Mouse (Mus musculus): Measurements from ENCODE around the gene Lsm6. TPM values are rescaled to one million over a fixed set of nuclear protein-coding genes. Genes with fewer than 3 reads are reported as not detected.

Lsm6 gene
- polyA plus RNA-seq, 1 experiment from 2014 or later = 192 TPM

DNA sequence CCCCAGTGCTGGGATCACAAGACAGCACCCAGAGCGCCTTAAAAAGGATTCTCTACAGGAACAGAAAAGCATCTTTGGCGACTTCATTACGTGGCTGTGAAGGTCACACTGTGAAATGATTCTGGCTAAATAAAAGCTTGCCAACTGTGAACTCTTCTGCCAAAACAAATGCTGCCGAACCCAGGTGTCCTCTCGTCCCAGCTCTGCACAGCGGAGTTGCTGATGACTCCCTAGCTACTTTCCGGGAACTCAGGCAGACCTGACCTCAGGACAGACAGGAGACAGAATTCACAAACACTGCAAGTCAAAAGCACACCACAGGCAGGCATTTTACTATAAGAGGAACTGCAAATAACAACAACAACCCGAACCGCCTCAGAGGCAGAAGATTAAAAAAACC, 8.5 kb downstream of the Lsm6 start:
- no peaks in the 10 kb centered on the region for H3K27me3 ChIP-seq (ENCODE audit: control insufficient read depth, insufficient read depth, low read length)
- H3K4me3 ChIP-seq (ENCODE audit: control insufficient read depth in 1 of 2, insufficient read depth in 1 of 2, low read depth in 1 of 2, low read length in 2 of 2) = no peak overlapping the region
- peaks cover 58% of the 10 kb centered on the region for H3K36me3 ChIP-seq (ENCODE audit: control insufficient read depth, insufficient read depth, low read length)
- H3K4me2 ChIP-seq (ENCODE audit: low read length) = no peak overlapping the region
- WGBS = 91% methylated on average over 9 of the region's 9 CpGs
- H3K4me1 ChIP-seq (ENCODE audit: control insufficient read depth in 2 of 2, insufficient read depth in 2 of 2, low read length in 2 of 2) = no peaks in the 10 kb centered on the region
- no peak overlapping the region for H3K27ac ChIP-seq (replicated peaks in 1 of 2; ENCODE audit: control insufficient read depth in 1 of 2, insufficient read depth in 1 of 2, low read depth in 2 of 2, low read length in 2 of 2)
- ATAC-seq (ENCODE audit: insufficient number of reproducible peaks, insufficient read depth, low FRiP score, low read depth) = no peak
- no peak overlapping the region for H3K9ac ChIP-seq (ENCODE audit: low read length)
- no peaks in the 10 kb centered on the region for H3K9me3 ChIP-seq (ENCODE audit: control insufficient read depth, low read length)

DNA sequence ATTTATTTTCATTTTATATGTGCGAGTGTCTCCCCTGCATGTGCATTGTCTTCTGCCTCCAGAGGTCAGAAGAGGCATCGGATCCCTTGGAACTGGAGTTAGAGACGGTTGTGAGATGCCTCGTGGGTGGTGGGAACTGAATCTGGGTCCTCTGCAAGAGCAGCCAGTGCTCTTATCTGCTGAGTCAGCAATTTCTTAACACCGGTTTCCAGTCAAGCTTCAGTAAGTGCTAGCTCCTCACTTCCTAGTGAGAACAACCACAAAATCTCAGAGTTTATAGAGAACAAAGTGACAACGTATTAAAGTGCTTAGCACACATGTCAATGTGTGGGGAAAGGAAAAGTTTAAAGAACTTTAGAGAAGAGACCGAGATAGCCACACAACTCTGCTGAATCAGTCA, 9.2 kb downstream of the Lsm6 start:
- Histone ChIP-seq H3K27ac (replicated peaks in 1 of 2; ENCODE audit: control insufficient read depth in 1 of 2, insufficient read depth in 1 of 2, low read depth in 2 of 2, low read length in 2 of 2) (no peak overlapping the region), H3K9me3 (ENCODE audit: control insufficient read depth, low read length) (no peaks in the 10 kb centered on the region), H3K27me3 (ENCODE audit: control insufficient read depth, insufficient read depth, low read length) (no peaks in the 10 kb centered on the region), H3K4me2 (ENCODE audit: low read length) (no peak overlapping the region), H3K4me1 (ENCODE audit: control insufficient read depth in 2 of 2, insufficient read depth in 2 of 2, low read length in 2 of 2) (no peaks in the 10 kb centered on the region), H3K4me3 (ENCODE audit: control insufficient read depth in 1 of 2, insufficient read depth in 1 of 2, low read depth in 1 of 2, low read length in 2 of 2) (no peak overlapping the region), H3K9ac (ENCODE audit: low read length) (no peak overlapping the region), H3K36me3 (ENCODE audit: control insufficient read depth, insufficient read depth, low read length) (peaks cover 65% of the 10 kb centered on the region)
- WGBS = 90% methylated on average over 7 of the region's 7 CpGs
- ATAC-seq (ENCODE audit: insufficient number of reproducible peaks, insufficient read depth, low FRiP score, low read depth) = no peak

- Histone ChIP-seq H3K9ac (ENCODE audit: low read length) (no peak overlapping the region), H3K27me3 (ENCODE audit: control insufficient read depth, insufficient read depth, low read length) (no peaks in the 10 kb centered on the region), H3K4me2 (ENCODE audit: low read length) (no peak overlapping the region), H3K4me1 (ENCODE audit: control insufficient read depth in 2 of 2, insufficient read depth in 2 of 2, low read length in 2 of 2) (no peaks in the 10 kb centered on the region), H3K36me3 (ENCODE audit: control insufficient read depth, insufficient read depth, low read length) (peaks cover 77% of the 10 kb centered on the region), H3K9me3 (ENCODE audit: control insufficient read depth, low read length) (no peaks in the 10 kb centered on the region), H3K27ac (replicated peaks in 1 of 2; ENCODE audit: control insufficient read depth in 1 of 2, insufficient read depth in 1 of 2, low read depth in 2 of 2, low read length in 2 of 2) (no peak overlapping the region), H3K4me3 (ENCODE audit: control insufficient read depth in 1 of 2, insufficient read depth in 1 of 2, low read depth in 1 of 2, low read length in 2 of 2) (no peak overlapping the region)
- WGBS = 89% methylated on average over 9 of the region's 9 CpGs
- ATAC-seq (ENCODE audit: insufficient number of reproducible peaks, insufficient read depth, low FRiP score, low read depth) = no peak
These were observed 10.7 kb downstream of the Lsm6 start for GRCm38 (mm10) chr8:78810207-78810675.

- WGBS = 92% methylated on average over 14 of the region's 14 CpGs
- H3K9me3 ChIP-seq (ENCODE audit: control insufficient read depth, low read length) = no peaks in the 10 kb centered on the region
- H3K27me3 ChIP-seq (ENCODE audit: control insufficient read depth, insufficient read depth, low read length) = no peaks in the 10 kb centered on the region
- ATAC-seq (ENCODE audit: insufficient number of reproducible peaks, insufficient read depth, low FRiP score, low read depth) = no peak
- H3K4me3 ChIP-seq (ENCODE audit: control insufficient read depth in 1 of 2, insufficient read depth in 1 of 2, low read depth in 1 of 2, low read length in 2 of 2) = no peak overlapping the region
- H3K36me3 ChIP-seq (ENCODE audit: control insufficient read depth, insufficient read depth, low read length) = peaks cover 84% of the 10 kb centered on the region
- H3K4me1 ChIP-seq (ENCODE audit: control insufficient read depth in 2 of 2, insufficient read depth in 2 of 2, low read length in 2 of 2) = no peaks in the 10 kb centered on the region
- no peak overlapping the region for H3K9ac ChIP-seq (ENCODE audit: low read length)
- no peak overlapping the region for H3K4me2 ChIP-seq (ENCODE audit: low read length)
- no peak overlapping the region for H3K27ac ChIP-seq (replicated peaks in 1 of 2; ENCODE audit: control insufficient read depth in 1 of 2, insufficient read depth in 1 of 2, low read depth in 2 of 2, low read length in 2 of 2)
These were observed 11.3 kb downstream of the Lsm6 start for GRCm38 (mm10) chr8:78809454-78810206.

- Histone ChIP-seq H3K9ac (ENCODE audit: low read length) (no peak overlapping the region), H3K27me3 (ENCODE audit: control insufficient read depth, insufficient read depth, low read length) (no peaks in the 10 kb centered on the region), H3K27ac (replicated peaks in 1 of 2; ENCODE audit: control insufficient read depth in 1 of 2, insufficient read depth in 1 of 2, low read depth in 2 of 2, low read length in 2 of 2) (no peak overlapping the region), H3K36me3 (ENCODE audit: control insufficient read depth, insufficient read depth, low read length) (peaks cover 90% of the 10 kb centered on the region), H3K4me1 (ENCODE audit: control insufficient read depth in 2 of 2, insufficient read depth in 2 of 2, low read length in 2 of 2) (no peaks in the 10 kb centered on the region), H3K4me2 (ENCODE audit: low read length) (no peak overlapping the region), H3K9me3 (ENCODE audit: control insufficient read depth, low read length) (no peaks in the 10 kb centered on the region), H3K4me3 (ENCODE audit: control insufficient read depth in 1 of 2, insufficient read depth in 1 of 2, low read depth in 1 of 2, low read length in 2 of 2) (no peak overlapping the region)
- no peak for ATAC-seq (ENCODE audit: insufficient number of reproducible peaks, insufficient read depth, low FRiP score, low read depth)
- 84% methylated on average over 2 of the region's 2 CpGs for WGBS
These were observed 12.1 kb downstream of the Lsm6 start for GRCm38 (mm10) chr8:78808888-78809287.

DNA sequence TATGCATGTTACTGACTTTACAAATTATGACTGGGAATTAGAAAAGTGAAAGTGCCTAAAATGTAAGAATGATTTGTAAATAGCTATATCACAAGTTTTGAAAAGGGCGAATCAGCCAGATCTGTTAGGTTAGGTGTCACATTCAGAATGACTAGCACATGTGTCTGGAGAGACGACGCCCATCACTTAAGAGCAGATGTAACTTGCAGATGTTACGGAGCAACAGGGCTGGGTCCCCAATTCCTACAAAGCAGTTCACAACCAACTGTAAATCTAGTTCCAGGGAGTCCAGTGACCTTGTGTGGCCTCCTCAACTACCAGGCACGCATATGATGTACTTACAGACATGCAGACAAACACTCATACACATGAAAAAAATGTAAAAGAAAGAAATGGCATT, 12.5 kb downstream of the Lsm6 start:
- H3K9me3 ChIP-seq (ENCODE audit: control insufficient read depth, low read length) = no peaks in the 10 kb centered on the region
- H3K4me2 ChIP-seq (ENCODE audit: low read length) = no peak overlapping the region
- H3K27ac ChIP-seq (replicated peaks in 1 of 2; ENCODE audit: control insufficient read depth in 1 of 2, insufficient read depth in 1 of 2, low read depth in 2 of 2, low read length in 2 of 2) = no peak overlapping the region
- no peaks in the 10 kb centered on the region for H3K27me3 ChIP-seq (ENCODE audit: control insufficient read depth, insufficient read depth, low read length)
- H3K36me3 ChIP-seq (ENCODE audit: control insufficient read depth, insufficient read depth, low read length) = peaks cover 90% of the 10 kb centered on the region
- H3K4me3 ChIP-seq (ENCODE audit: control insufficient read depth in 1 of 2, insufficient read depth in 1 of 2, low read depth in 1 of 2, low read length in 2 of 2) = no peak overlapping the region
- no peak overlapping the region for H3K9ac ChIP-seq (ENCODE audit: low read length)
- no peak for ATAC-seq (ENCODE audit: insufficient number of reproducible peaks, insufficient read depth, low FRiP score, low read depth)
- 94% methylated on average over 5 of the region's 5 CpGs for WGBS
- no peaks in the 10 kb centered on the region for H3K4me1 ChIP-seq (ENCODE audit: control insufficient read depth in 2 of 2, insufficient read depth in 2 of 2, low read length in 2 of 2)

DNA sequence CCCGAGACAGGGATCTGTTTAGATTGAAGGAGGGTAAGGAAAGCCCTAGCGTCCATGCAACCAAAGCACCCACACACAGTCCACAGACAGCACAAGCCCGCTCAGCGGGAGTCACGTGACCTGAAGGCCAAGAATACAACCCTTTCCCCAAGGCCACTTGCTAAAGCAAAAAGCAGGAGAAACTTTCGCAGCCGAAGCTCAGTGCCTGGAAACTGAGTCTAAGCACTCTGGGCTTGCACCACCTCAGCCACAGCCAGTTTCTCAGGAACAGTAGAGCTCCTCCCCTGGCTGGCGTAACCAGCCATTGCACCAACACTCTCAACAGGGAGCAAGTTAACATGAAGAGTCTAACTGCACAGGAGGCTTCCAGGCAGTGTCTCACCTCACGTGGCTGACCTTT, 13.7 kb downstream of the Lsm6 start:
- H3K9ac ChIP-seq (ENCODE audit: low read length) = no peak overlapping the region
- no peak overlapping the region for H3K27ac ChIP-seq (replicated peaks in 1 of 2; ENCODE audit: control insufficient read depth in 1 of 2, insufficient read depth in 1 of 2, low read depth in 2 of 2, low read length in 2 of 2)
- WGBS = 85% methylated on average over 9 of the region's 9 CpGs
- no peaks in the 10 kb centered on the region for H3K4me1 ChIP-seq (ENCODE audit: control insufficient read depth in 2 of 2, insufficient read depth in 2 of 2, low read length in 2 of 2)
- H3K4me2 ChIP-seq (ENCODE audit: low read length) = no peak overlapping the region
- H3K27me3 ChIP-seq (ENCODE audit: control insufficient read depth, insufficient read depth, low read length) = no peaks in the 10 kb centered on the region
- no peaks in the 10 kb centered on the region for H3K9me3 ChIP-seq (ENCODE audit: control insufficient read depth, low read length)
- ATAC-seq (ENCODE audit: insufficient number of reproducible peaks, insufficient read depth, low FRiP score, low read depth) = no peak
- H3K36me3 ChIP-seq (ENCODE audit: control insufficient read depth, insufficient read depth, low read length) = peaks cover 83% of the 10 kb centered on the region
- no peak overlapping the region for H3K4me3 ChIP-seq (ENCODE audit: control insufficient read depth in 1 of 2, insufficient read depth in 1 of 2, low read depth in 1 of 2, low read length in 2 of 2)

DNA sequence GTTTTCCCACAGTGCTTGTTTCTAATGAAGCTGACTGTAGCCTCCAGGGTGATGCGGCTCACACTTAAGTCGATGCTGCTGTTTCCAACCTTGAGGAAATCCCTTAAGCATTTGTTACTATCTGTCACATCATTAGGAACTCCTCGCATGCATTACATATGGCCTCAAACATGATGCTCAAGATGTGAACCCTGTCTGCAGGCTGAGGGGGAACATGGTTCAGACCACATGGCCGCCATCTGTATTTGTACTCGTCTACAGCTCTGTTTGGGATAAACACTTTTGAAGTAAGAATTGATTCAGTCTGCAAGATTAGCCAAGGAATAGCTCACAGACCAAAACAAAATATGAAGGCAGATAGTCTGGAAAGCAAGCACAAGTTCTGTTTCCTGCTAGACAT, 14.9 kb downstream of the Lsm6 start:
- Histone ChIP-seq H3K4me1 (ENCODE audit: control insufficient read depth in 2 of 2, insufficient read depth in 2 of 2, low read length in 2 of 2) (no peaks in the 10 kb centered on the region), H3K36me3 (ENCODE audit: control insufficient read depth, insufficient read depth, low read length) (peaks cover 75% of the 10 kb centered on the region)

More for the DNA sequence above, 14.9 kb downstream of the Lsm6 start:
- H3K4me2 ChIP-seq (ENCODE audit: low read length) = no peak overlapping the region
- H3K27ac ChIP-seq (replicated peaks in 1 of 2; ENCODE audit: control insufficient read depth in 1 of 2, insufficient read depth in 1 of 2, low read depth in 2 of 2, low read length in 2 of 2) = no peak overlapping the region
- WGBS = 94% methylated on average over 5 of the region's 5 CpGs
- no peaks in the 10 kb centered on the region for H3K9me3 ChIP-seq (ENCODE audit: control insufficient read depth, low read length)
- no peak overlapping the region for H3K9ac ChIP-seq (ENCODE audit: low read length)
- no peak overlapping the region for H3K4me3 ChIP-seq (ENCODE audit: control insufficient read depth in 1 of 2, insufficient read depth in 1 of 2, low read depth in 1 of 2, low read length in 2 of 2)
- no peak for ATAC-seq (ENCODE audit: insufficient number of reproducible peaks, insufficient read depth, low FRiP score, low read depth)
- H3K27me3 ChIP-seq (ENCODE audit: control insufficient read depth, insufficient read depth, low read length) = no peaks in the 10 kb centered on the region

Measured in heart, embryonic 14.5 days (tissue).